Mouse (Mus musculus): ENCODE data around the gene Plscr3.
A peak's percentile ranks its signal among the peaks of the same experiment; 100 is the strongest.

Gene Plscr3

GRCm38 (mm10) chr11:69865561-69865960 lies 19.4 kb downstream of the Plscr3 start:
- no peak for DNase-seq (ENCODE audit: low spot score)

- DNase-seq (ENCODE audit: low spot score), result no peak
These were observed 21.2 kb downstream of the Plscr3 start for GRCm38 (mm10) chr11:69867335-69867734.

GRCm38 (mm10) chr11:69870289-69871069 lies 24.3 kb downstream of the Plscr3 start:
- no peak for DNase-seq (ENCODE audit: low spot score)

- no peak for DNase-seq (ENCODE audit: low spot score)
These were observed 25.6 kb downstream of the Plscr3 start for GRCm38 (mm10) chr11:69871822-69872221.

GRCm38 (mm10) chr11:69872451-69872850 lies 26.3 kb downstream of the Plscr3 start:
- no peak for DNase-seq (ENCODE audit: low spot score)

- no peak for DNase-seq (ENCODE audit: low spot score)
These were observed 30.0 kb downstream of the Plscr3 start for GRCm38 (mm10) chr11:69876186-69876585.

- peak; percentile 80 for DNase-seq (ENCODE audit: low spot score)
These were observed 30.7 kb downstream of the Plscr3 start for GRCm38 (mm10) chr11:69876867-69877266.

- DNase-seq (ENCODE audit: low spot score), result no peak
These were observed 31.7 kb downstream of the Plscr3 start, which contains the start of gene Tmem95 for GRCm38 (mm10) chr11:69877878-69878277. TSS of gene Tmem95 (minus strand) at chr11:69878018.

GRCm38 (mm10) chr11:69878399-69878798 lies 32.2 kb downstream of the Plscr3 start:
- no peak for DNase-seq (ENCODE audit: low spot score)

- DNase-seq (ENCODE audit: low spot score), result no peak
These were observed 32.8 kb downstream of the Plscr3 start for GRCm38 (mm10) chr11:69878952-69879351.

GRCm38 (mm10) chr11:69879711-69880110 lies 33.5 kb downstream of the Plscr3 start:
- no peak for DNase-seq (ENCODE audit: low spot score)

- DNase-seq (ENCODE audit: low spot score), result no peak
These were observed 34.3 kb downstream of the Plscr3 start for GRCm38 (mm10) chr11:69880506-69880852.

GRCm38 (mm10) chr11:69880853-69881603 lies 34.9 kb downstream of the Plscr3 start, which contains the start of gene Kctd11:
TSS of gene Kctd11 (minus strand) at chr11:69881406.
- peak; percentile 76 for DNase-seq (ENCODE audit: low spot score)

GRCm38 (mm10) chr11:69881787-69882670 lies 35.9 kb downstream of the Plscr3 start:
- no peak for DNase-seq (ENCODE audit: low spot score)

GRCm38 (mm10) chr11:69883066-69883465 lies 36.9 kb downstream of the Plscr3 start:
- DNase-seq (ENCODE audit: low spot score), result no peak

- DNase-seq (ENCODE audit: low spot score), result no peak
These were observed 37.5 kb downstream of the Plscr3 start for GRCm38 (mm10) chr11:69883527-69884151.

- DNase-seq (ENCODE audit: low spot score), result no peak
These were observed 38.1 kb downstream of the Plscr3 start for GRCm38 (mm10) chr11:69884240-69884639.

GRCm38 (mm10) chr11:69884663-69885062 lies 38.5 kb downstream of the Plscr3 start:
- no peak for DNase-seq (ENCODE audit: low spot score)

GRCm38 (mm10) chr11:69886907-69887635 lies 40.9 kb downstream of the Plscr3 start:
- no peak for DNase-seq (ENCODE audit: low spot score)

GRCm38 (mm10) chr11:69891482-69891881 lies 45.3 kb downstream of the Plscr3 start:
- no peak for DNase-seq (ENCODE audit: low spot score)

GRCm38 (mm10) chr11:69894671-69895070 lies 48.5 kb downstream of the Plscr3 start:
- DNase-seq (ENCODE audit: low spot score), result no peak
